Mouse (Mus musculus): Measurements from ENCODE around the gene Tmem210. TPM values are rescaled to one million over a fixed set of nuclear protein-coding genes. Genes with fewer than 3 reads are reported as not detected.

Gene Tmem210
- total and polyA plus RNA-seq, 2 experiments from 2014 or later = not detected

DNA sequence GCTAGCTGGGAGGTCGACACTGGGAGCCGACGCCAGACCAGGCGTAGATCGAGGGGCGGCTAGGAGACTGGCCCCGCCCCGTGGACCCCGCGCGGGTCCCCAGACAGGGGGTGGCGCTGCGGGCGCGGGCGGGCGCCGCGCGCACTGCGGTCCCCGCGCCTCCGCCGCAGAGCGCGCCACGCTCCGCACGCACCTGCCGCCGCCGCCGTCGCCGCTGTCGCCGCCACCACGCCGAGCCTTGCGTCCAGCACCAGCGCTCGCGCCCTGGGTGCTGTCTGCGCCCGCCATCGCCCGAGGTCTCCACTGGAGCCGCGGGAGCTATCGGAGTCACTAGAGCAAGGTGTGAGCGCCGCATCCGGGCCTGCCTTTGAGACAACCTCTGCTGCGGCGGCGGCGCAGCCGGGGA, 45.8 kb upstream of the Tmem210 start, which contains the start of the genes Rnf208 and Cysrt1:
TSS of gene Rnf208 (plus strand) at position 155 of the 406 bp plus-strand sequence.
TSS of gene Cysrt1 (minus strand) at position 352 of the 406 bp plus-strand sequence.
- WGBS = 2% methylated on average over 42 of the region's 59 CpGs
- Histone ChIP-seq H3K9ac (replicated peaks; ENCODE audit: low read length, poor library complexity, severe bottlenecking) (peak within 1 kb of the TSS; percentile 87), H3K9me3 (ENCODE audit: low read length) (no peaks in the 10 kb centered on the region), H3K4me1 (ENCODE audit: insufficient read depth, low read length) (peaks cover 9% of the 10 kb centered on the region; the same call in 1 of the 2 replicates), H3K4me2 (ENCODE audit: low read depth, low read length, poor library complexity, severe bottlenecking) (peak within 1 kb of the TSS; percentile 94), H3K4me3 (ENCODE audit: low read depth, low read length) (peak within 1 kb of the TSS; percentile 75), H3K27me3 (ENCODE audit: insufficient read depth, low read length) (no peaks in the 10 kb centered on the region), H3K27ac (ENCODE audit: low read depth, low read length) (peak within 1 kb of the TSS; percentile 80), H3K36me3 (ENCODE audit: insufficient read depth, low read length) (peaks cover 17% of the 10 kb centered on the region)
- no peak for TF ChIP-seq CTCF (IDR thresholded peaks at IDR 0.05)
- ATAC-seq (ENCODE audit: low FRiP score) = peak; percentile 60
- DNase-seq (ENCODE audit: low spot score) = peak; percentile 57

DNA sequence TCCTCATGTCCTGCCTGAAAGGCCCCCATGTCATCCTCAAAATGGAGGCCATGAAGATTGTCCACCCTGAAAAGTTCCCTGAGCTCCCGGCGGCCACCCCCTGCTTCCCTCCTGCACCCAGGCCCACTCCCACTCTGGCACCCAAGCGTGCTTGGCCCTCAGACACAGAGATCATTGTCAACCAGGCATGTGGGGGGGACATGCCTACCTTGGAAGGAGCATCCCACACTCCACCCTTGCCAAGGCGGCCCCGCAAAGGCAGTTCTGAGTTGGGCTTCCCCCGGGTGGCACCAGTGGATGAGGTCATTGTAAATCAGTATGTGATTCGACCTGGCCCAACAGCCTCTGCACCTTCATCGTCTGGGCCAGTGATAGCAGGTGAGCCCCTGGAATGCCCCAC, 44.6 kb upstream of the Tmem210 start:
- H3K36me3 ChIP-seq (ENCODE audit: insufficient read depth, low read length) = peaks cover 24% of the 10 kb centered on the region
- H3K4me3 ChIP-seq (ENCODE audit: low read depth, low read length) = peak overlapping the region; percentile 75
- H3K27me3 ChIP-seq (ENCODE audit: insufficient read depth, low read length) = no peaks in the 10 kb centered on the region
- WGBS = 85% methylated on average over 8 of the region's 8 CpGs
- H3K27ac ChIP-seq (ENCODE audit: low read depth, low read length) = no peak overlapping the region
- DNase-seq (ENCODE audit: low spot score) (no peak), ATAC-seq (ENCODE audit: low FRiP score) (no peak)
- TF ChIP-seq CTCF (IDR thresholded peaks at IDR 0.05) = no peak
- H3K9ac ChIP-seq (replicated peaks; ENCODE audit: low read length, poor library complexity, severe bottlenecking) = peak overlapping the region; percentile 87
- no peaks in the 10 kb centered on the region for H3K9me3 ChIP-seq (ENCODE audit: low read length)
- H3K4me2 ChIP-seq (ENCODE audit: low read depth, low read length, poor library complexity, severe bottlenecking) = peak overlapping the region; percentile 94
- peaks cover 9% of the 10 kb centered on the region; the same call in 1 of the 2 replicates for H3K4me1 ChIP-seq (ENCODE audit: insufficient read depth, low read length)

GRCm38 (mm10) chr2:25244144-25244543, 43.8 kb upstream of the Tmem210 start:
- no peak overlapping the region for H3K4me2 ChIP-seq (ENCODE audit: low read depth, low read length, poor library complexity, severe bottlenecking)
- no peak overlapping the region for H3K27ac ChIP-seq (ENCODE audit: low read depth, low read length)
- no peak overlapping the region for H3K9ac ChIP-seq (replicated peaks; ENCODE audit: low read length, poor library complexity, severe bottlenecking)
- WGBS = 88% methylated on average over 4 of the region's 4 CpGs
- DNase-seq (ENCODE audit: low spot score) = no peak
- peaks cover 25% of the 10 kb centered on the region for H3K36me3 ChIP-seq (ENCODE audit: insufficient read depth, low read length)
- no peak for ATAC-seq (ENCODE audit: low FRiP score)
- peaks cover 9% of the 10 kb centered on the region; the same call in 1 of the 2 replicates for H3K4me1 ChIP-seq (ENCODE audit: insufficient read depth, low read length)
- no peaks in the 10 kb centered on the region for H3K27me3 ChIP-seq (ENCODE audit: insufficient read depth, low read length)
- H3K4me3 ChIP-seq (ENCODE audit: low read depth, low read length) = no peak overlapping the region
- no peaks in the 10 kb centered on the region for H3K9me3 ChIP-seq (ENCODE audit: low read length)
- TF ChIP-seq CTCF (IDR thresholded peaks at IDR 0.05) = no peak

- Histone ChIP-seq H3K4me2 (ENCODE audit: low read depth, low read length, poor library complexity, severe bottlenecking) (no peak within 1 kb of the TSS), H3K9ac (replicated peaks; ENCODE audit: low read length, poor library complexity, severe bottlenecking) (no peak within 1 kb of the TSS), H3K27me3 (ENCODE audit: insufficient read depth, low read length) (no peaks in the 10 kb centered on the region), H3K36me3 (ENCODE audit: insufficient read depth, low read length) (peaks cover 32% of the 10 kb centered on the region), H3K27ac (ENCODE audit: low read depth, low read length) (no peak within 1 kb of the TSS), H3K4me1 (ENCODE audit: insufficient read depth, low read length) (peaks cover 8% of the 10 kb centered on the region; the same call in 1 of the 2 replicates), H3K4me3 (ENCODE audit: low read depth, low read length) (no peak within 1 kb of the TSS), H3K9me3 (ENCODE audit: low read length) (no peaks in the 10 kb centered on the region)
- WGBS = 94% methylated on average over 9 of the region's 10 CpGs
- DNase-seq (ENCODE audit: low spot score) (no peak), ATAC-seq (ENCODE audit: low FRiP score) (no peak)
- TF ChIP-seq CTCF (IDR thresholded peaks at IDR 0.05) = no peak
Measured at GRCm38 (mm10) chr2:25246183-25247072, 41.5 kb upstream of the Tmem210 start, which contains the start of gene AL732309.1. Gene AL732309.1 (minus strand): TSS chr2:25246863.

DNA sequence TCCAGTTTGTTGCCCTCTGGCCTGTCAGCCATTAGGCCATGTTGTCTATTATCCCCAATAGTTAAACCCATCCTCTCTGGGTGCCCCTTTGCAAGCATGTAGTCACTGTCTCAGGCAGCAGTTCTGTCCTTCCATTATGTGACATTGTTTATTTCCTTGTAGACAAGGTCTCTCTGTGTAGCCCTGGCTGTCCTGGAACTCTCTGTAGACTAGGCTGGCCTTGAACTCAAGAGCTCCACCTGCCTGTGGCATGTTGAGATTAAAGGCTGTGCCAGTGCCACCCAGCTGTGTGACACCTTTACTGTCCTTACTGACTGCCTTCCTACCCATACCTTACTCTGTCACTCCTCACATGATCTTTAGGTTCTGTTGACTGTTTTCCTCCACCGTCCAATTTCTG, 35.6 kb upstream of the Tmem210 start:
- DNase-seq (ENCODE audit: low spot score) (no peak), ATAC-seq (ENCODE audit: low FRiP score) (no peak)
- no peak overlapping the region for H3K4me2 ChIP-seq (ENCODE audit: low read depth, low read length, poor library complexity, severe bottlenecking)
- peaks cover 17% of the 10 kb centered on the region for H3K36me3 ChIP-seq (ENCODE audit: insufficient read depth, low read length)
- no peaks in the 10 kb centered on the region for H3K27me3 ChIP-seq (ENCODE audit: insufficient read depth, low read length)
- H3K4me3 ChIP-seq (ENCODE audit: low read depth, low read length) = no peak overlapping the region
- no peak overlapping the region for H3K27ac ChIP-seq (ENCODE audit: low read depth, low read length)
- no peaks in the 10 kb centered on the region for H3K9me3 ChIP-seq (ENCODE audit: low read length)
- no peak overlapping the region for H3K9ac ChIP-seq (replicated peaks; ENCODE audit: low read length, poor library complexity, severe bottlenecking)
- peak; percentile 56 for TF ChIP-seq CTCF (IDR thresholded peaks at IDR 0.05)
- 69% methylated on average over 1 of the region's 1 CpGs for WGBS
- H3K4me1 ChIP-seq (ENCODE audit: insufficient read depth, low read length) = 0 out of 2 replicates have a peak, but pooled peaks cover 9% of the 10 kb centered on the region

Measured in midbrain, postnatal 0 days (tissue).